Mouse (Mus musculus) myocyte (in vitro differentiated cells): ENCODE data around the gene Mettl1. TPM values are rescaled to one million over a fixed set of nuclear protein-coding genes. Genes with fewer than 3 reads are reported as not detected.

Experiments used
- H3K27me3 ChIP-seq: one replicate; pipeline ENCODE4 v1.6.1; 2011; ENCODE audit not compliant: control insufficient read depth, insufficient read depth, insufficient read length
- H3K36me3 ChIP-seq: one replicate; pipeline ENCODE4 v1.6.1; 2011; ENCODE audit not compliant: control insufficient read depth, insufficient read depth
- H3K4me2 ChIP-seq: one replicate; pipeline ENCODE4 v1.6.1; 2011; ENCODE audit warnings: low read depth, control low read depth
- H3K4me3 ChIP-seq: one replicate; pipeline ENCODE4 v1.5.1; 2011; ENCODE audit warnings: mild to moderate bottlenecking, control low read depth, moderate library complexity
- H3K79me2 ChIP-seq: one replicate; pipeline ENCODE4 v1.6.1; 2011; ENCODE audit not compliant: control insufficient read depth, insufficient read depth
- H3ac ChIP-seq: one replicate; pipeline ENCODE4 v1.6.1; 2011; ENCODE audit not compliant: control insufficient read depth, insufficient read length
- CEBPB ChIP-seq: IDR thresholded peaks from 2 replicates; pipeline ENCODE4 v1.6.1; 2011; ENCODE audit warnings: mild to moderate bottlenecking, moderate library complexity; ENCODE audit not compliant: poor library complexity, insufficient read depth, severe bottlenecking
- E2F4 ChIP-seq: IDR thresholded peaks from one replicate; pipeline ENCODE4 v1.6.1; 2011; ENCODE audit warnings: mild to moderate bottlenecking, control low read depth, moderate library complexity; ENCODE audit not compliant: insufficient read depth
- MAX ChIP-seq: IDR thresholded peaks from one replicate; pipeline ENCODE4 v1.6.1; 2011; ENCODE audit warnings: low read depth, mild to moderate bottlenecking, control low read depth
- MYOD1 ChIP-seq, 3 experiments: IDR thresholded peaks; one replicate each; pipeline ENCODE4 v1.6.1; 2011; ENCODE audit warnings: control low read depth in 2 of 3, low read depth in 2 of 3, mild to moderate bottlenecking in 2 of 3, moderate library complexity in 1 of 3; ENCODE audit not compliant: insufficient read length in 2 of 3, control insufficient read depth in 1 of 3
- MYOG ChIP-seq, 3 experiments: IDR thresholded peaks; one replicate each; pipeline ENCODE4 v1.6.1; 2011; ENCODE audit warnings: control low read depth in 2 of 3, low read depth in 2 of 3, mild to moderate bottlenecking in 2 of 3; ENCODE audit not compliant: insufficient read length in 2 of 3, control insufficient read depth in 1 of 3, insufficient read depth in 1 of 3
- POLR2A ChIP-seq: IDR thresholded peaks from one replicate; pipeline ENCODE4 v1.6.1; 2011; ENCODE audit warnings: low read depth, mild to moderate bottlenecking, control low read depth, moderate library complexity; ENCODE audit not compliant: insufficient read length
- POLR2AphosphoS2 ChIP-seq: IDR thresholded peaks from one replicate; pipeline ENCODE4 v1.6.1; 2011; ENCODE audit warnings: low read depth, control low read depth; ENCODE audit not compliant: insufficient read length
- REST ChIP-seq: IDR thresholded peaks from one replicate; pipeline ENCODE4 v1.6.1; 2011; ENCODE audit warnings: mild to moderate bottlenecking, control low read depth, moderate library complexity; ENCODE audit not compliant: insufficient read depth, insufficient read length
- SRF ChIP-seq: IDR thresholded peaks from one replicate; pipeline ENCODE4 v1.6.1; 2011; ENCODE audit warnings: low read depth; ENCODE audit not compliant: control insufficient read depth, insufficient read length
- TCF12 ChIP-seq: IDR thresholded peaks from one replicate; pipeline ENCODE4 v1.6.1; 2011; ENCODE audit warnings: mild to moderate bottlenecking, control low read depth; ENCODE audit not compliant: poor library complexity, insufficient read depth, severe bottlenecking
- TCF3 ChIP-seq: IDR thresholded peaks from one replicate; pipeline ENCODE4 v1.6.1; 2011; ENCODE audit warnings: low read depth, control low read depth; ENCODE audit not compliant: insufficient read length
- USF1 ChIP-seq: IDR thresholded peaks from one replicate; pipeline ENCODE4 v1.6.1; 2011; ENCODE audit warnings: low read depth, mild to moderate bottlenecking, control low read depth, moderate library complexity
- polyA plus RNA-seq: library from polyadenylated mRNA; unstranded; fragments of >200 nt; fragmentation: generic; extraction: Trizol; gene quantifications from one replicate; pipeline ENCODE4 v1.2.1, GENCODE M21; 2012; ENCODE audit warnings: missing spikeins

Gene Mettl1
- polyA plus RNA-seq, 1 experiment = 17.2 TPM

GRCm38 (mm10) chr10:127078001-127078676, 36.9 kb downstream of the Mettl1 start:
- no peaks in the 10 kb centered on the region for H3K79me2 ChIP-seq
- TF ChIP-seq MYOD1 (IDR thresholded peaks at IDR 0.05; ENCODE audit: control insufficient read depth in 1 of 3, insufficient read length in 2 of 3, low read depth in 2 of 3) (no peak), POLR2AphosphoS2 (no peak), REST (no peak), POLR2A (no peak), USF1 (no peak), TCF12 (no peak), TCF3 (no peak), MYOG (IDR thresholded peaks at IDR 0.05; ENCODE audit: control insufficient read depth in 1 of 3, insufficient read depth in 1 of 3, insufficient read length in 2 of 3, low read depth in 2 of 3) (no peak), MAX (no peak), SRF (no peak), CEBPB (no peak), E2F4 (no peak)
- H3K4me3 ChIP-seq = peak overlapping the region; percentile 16
- no peak overlapping the region for H3ac ChIP-seq
- peaks cover 8% of the 10 kb centered on the region for H3K27me3 ChIP-seq
- H3K4me2 ChIP-seq = peak overlapping the region; percentile 37
- H3K36me3 ChIP-seq = no peaks in the 10 kb centered on the region

GRCm38 (mm10) chr10:127078677-127079575, 37.7 kb downstream of the Mettl1 start:
- H3K4me3 ChIP-seq = peak overlapping the region; percentile 16
- TF ChIP-seq MAX (no peak), SRF (no peak), MYOD1 (IDR thresholded peaks at IDR 0.05; ENCODE audit: control insufficient read depth in 1 of 3, insufficient read length in 2 of 3, low read depth in 2 of 3) (no peak), USF1 (no peak), POLR2A (no peak), CEBPB (no peak)
- peak overlapping the region; percentile 15 for H3ac ChIP-seq
- peak overlapping the region; percentile 67 for H3K4me2 ChIP-seq
- H3K79me2 ChIP-seq = no peaks in the 10 kb centered on the region
- H3K27me3 ChIP-seq = peaks cover 8% of the 10 kb centered on the region
- no peaks in the 10 kb centered on the region for H3K36me3 ChIP-seq

- no peaks in the 10 kb centered on the region for H3K36me3 ChIP-seq
- peaks cover 8% of the 10 kb centered on the region for H3K27me3 ChIP-seq
- H3K79me2 ChIP-seq = no peaks in the 10 kb centered on the region
- no peak overlapping the region for H3K4me2 ChIP-seq
- TF ChIP-seq E2F4 (no peak), MYOG (IDR thresholded peaks at IDR 0.05; ENCODE audit: control insufficient read depth in 1 of 3, insufficient read depth in 1 of 3, insufficient read length in 2 of 3, low read depth in 2 of 3) (no peak), CEBPB (no peak), MYOD1 (IDR thresholded peaks at IDR 0.05; ENCODE audit: control insufficient read depth in 1 of 3, insufficient read length in 2 of 3, low read depth in 2 of 3) (no peak), TCF12 (no peak), REST (no peak), MAX (no peak), TCF3 (no peak), SRF (no peak), POLR2AphosphoS2 (no peak), POLR2A (no peak), USF1 (no peak)
- H3K4me3 ChIP-seq = peak overlapping the region; percentile 16
- H3ac ChIP-seq = peak overlapping the region; percentile 15
These were observed 38.6 kb downstream of the Mettl1 start for GRCm38 (mm10) chr10:127079665-127080391.

GRCm38 (mm10) chr10:127080901-127081780, 39.9 kb downstream of the Mettl1 start:
- H3K36me3 ChIP-seq = no peaks in the 10 kb centered on the region
- peak overlapping the region; percentile 9 for H3K4me3 ChIP-seq
- no peak overlapping the region for H3ac ChIP-seq
- TF ChIP-seq POLR2AphosphoS2 = no peak
- TF ChIP-seq MYOG (IDR thresholded peaks at IDR 0.05; ENCODE audit: control insufficient read depth in 1 of 3, insufficient read depth in 1 of 3, insufficient read length in 2 of 3, low read depth in 2 of 3) = peak in 1 of 3 experiments; percentile 8
- H3K79me2 ChIP-seq = no peaks in the 10 kb centered on the region
- H3K27me3 ChIP-seq = peaks cover 8% of the 10 kb centered on the region
- H3K4me2 ChIP-seq = peak overlapping the region; percentile 89
